Mouse (Mus musculus): ENCODE data around the gene Car12. TPM values are rescaled to one million over a fixed set of nuclear protein-coding genes. Genes with fewer than 3 reads are reported as not detected.

Car12 gene
- total RNA-seq, 2 experiments from 2014 or later = 1.9 to 21.5 TPM

DNA sequence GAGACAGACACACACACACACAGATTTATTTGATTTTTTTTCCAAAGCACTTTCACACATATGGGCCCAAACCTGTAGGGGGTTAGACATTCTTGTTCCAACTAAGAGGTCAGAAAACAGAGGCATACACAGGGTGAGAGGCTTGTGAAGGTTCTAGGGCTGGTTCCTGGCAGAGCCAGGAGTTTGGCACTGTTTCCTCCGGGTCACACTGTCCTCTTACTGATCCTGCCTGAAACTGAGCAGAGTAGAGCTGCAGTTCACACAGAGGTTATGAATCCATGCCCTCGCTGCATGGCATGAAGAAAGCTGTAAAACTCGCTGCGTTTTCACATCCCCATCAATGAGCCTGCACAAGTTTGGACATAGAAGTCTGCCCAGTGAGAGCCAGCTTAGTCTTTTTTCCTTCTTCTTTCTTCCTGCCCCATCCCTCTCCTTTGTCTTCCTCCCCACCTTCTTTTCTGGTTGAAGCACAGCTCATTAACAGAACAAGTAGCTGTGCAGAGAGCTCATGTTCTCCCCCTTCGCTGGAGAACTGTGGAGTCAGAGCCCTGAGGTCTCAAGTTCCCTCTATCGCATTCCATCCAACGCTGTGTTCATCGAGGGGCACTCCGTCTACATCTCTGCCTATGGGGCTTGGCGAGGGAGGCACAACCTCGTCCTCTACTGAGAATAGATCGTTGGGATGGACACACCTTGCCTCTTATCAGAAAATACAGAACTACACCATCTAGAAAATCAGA, 4.5 kb upstream of the Car12 start:
- no peak for DNase-seq (ENCODE audit: low spot score in 2 of 2)

DNA sequence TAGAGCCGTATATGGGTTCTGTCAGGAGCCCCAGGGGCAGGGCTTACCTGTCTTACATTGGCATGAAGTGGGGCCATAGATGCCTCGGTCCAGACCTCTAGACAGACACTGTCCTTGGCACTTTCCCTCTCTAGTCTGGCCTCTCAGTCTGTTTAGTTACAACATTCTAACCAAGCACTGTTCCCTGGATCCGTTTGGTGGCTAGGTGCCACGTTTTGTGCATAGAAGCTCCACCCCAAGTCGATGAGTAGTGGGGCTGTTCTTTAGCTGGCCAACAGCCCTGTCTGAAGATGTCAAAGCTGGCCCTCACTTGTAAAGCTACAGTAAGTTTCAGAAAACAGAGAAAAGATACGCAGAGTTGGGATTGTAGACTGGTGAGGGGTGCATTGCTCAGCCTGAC, 2.9 kb upstream of the Car12 start:
- no peak for DNase-seq (ENCODE audit: low spot score in 2 of 2)

DNA sequence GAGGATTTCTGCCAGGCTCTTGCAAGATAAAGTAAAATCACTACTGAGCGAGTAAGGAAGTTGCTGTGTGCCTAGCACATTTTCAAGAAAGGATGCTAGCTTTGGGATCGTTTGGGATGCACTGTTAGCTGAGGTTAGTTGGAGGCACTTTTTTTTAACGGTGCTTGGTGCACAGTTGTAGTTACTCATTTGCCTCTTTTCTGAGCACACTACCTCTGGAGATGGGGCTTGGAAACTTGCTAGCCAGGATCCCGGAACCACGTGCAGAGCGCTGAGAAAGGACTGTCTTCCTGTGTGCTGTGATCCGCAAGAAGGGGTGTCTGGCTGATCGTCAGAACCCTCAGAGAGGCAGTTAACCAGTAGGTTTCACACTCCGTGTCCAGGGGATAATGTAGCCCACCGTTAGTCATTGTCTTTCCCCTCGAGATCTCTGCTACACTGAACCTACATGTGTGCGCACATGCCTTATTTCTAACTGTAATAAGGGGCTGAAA, 583 bp downstream of the Car12 start:
- DNase-seq (ENCODE audit: low spot score in 2 of 2) = no peak

DNA sequence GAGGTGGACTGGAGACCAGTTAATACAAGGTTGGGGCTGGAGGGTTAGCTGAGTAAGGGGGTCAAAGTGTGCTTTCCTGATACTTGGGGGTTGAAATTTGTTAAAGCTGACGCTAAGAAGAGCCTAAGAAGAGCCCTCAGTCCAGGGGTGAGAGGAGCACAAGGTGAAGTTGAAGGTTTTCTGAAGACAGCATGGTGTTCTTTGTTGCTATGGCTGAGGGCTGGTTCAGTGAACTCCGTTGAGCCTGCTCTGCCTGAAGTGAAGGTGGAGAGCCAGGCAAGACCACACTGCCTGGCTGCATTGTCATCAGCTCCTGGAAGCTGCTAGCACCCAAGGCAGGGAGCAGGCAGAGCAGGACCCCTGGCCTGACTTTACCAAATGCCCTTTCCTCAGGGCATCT, 1.9 kb downstream of the Car12 start:
- DNase-seq (ENCODE audit: low spot score in 2 of 2) = no peak

DNA sequence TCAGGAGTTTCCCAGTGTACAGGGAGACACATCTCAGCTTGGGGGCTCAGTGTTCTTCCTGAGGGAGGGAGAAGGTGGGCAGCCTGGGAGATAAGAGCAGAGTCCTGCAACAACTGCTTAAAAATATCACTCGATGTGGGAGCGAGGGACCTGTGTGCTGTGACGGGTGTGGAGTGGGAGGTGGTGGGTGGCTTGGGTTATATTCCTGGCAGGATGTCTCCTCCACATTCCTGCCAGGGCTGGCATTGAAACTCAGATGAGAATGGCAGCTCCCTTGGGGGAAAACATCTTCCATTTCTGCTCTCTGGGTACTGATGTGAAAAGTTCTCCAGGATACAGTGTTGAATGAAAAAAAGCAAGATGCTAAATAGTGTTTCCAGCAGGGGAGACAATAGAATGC, 3.0 kb downstream of the Car12 start:
- DNase-seq (ENCODE audit: low spot score in 2 of 2) = no peak

DNA sequence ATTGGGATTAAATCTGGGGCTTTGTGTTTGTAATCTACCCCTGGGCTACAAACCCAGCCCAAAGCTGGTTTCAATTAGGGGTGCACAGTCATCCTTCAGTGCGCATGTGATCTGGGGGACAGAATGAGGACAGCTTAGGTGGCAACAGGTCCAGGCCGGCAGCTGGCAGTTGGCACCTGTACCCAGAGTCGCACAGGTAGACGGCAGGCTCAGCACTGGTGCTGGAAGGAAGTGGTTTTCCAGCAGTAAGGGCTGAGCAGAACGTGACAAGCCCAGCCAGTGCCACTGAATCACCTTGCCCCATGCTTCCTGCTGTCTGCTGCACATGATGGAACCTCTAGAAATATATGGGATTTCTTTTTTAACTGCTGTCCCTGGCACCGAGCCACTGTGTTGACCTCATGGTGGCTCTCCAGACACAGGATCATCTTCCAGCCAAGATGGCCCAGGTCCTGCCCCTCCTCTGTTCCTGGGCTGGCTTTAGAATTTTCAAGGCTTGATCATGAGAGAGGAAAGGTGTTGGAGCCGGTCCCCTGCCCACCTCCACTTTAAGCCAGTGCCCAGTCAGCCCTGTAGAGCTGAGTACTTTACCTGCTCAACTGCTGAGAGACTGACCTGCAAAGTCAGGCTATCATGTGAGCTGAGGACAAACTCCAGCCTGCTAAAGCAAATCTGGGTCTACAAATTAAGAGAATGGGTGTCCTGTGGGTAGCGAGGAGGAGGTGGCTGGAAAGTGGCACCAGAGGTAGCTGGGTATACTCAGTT, 7.4 kb downstream of the Car12 start:
- no peak for DNase-seq (ENCODE audit: low spot score in 2 of 2)

DNA sequence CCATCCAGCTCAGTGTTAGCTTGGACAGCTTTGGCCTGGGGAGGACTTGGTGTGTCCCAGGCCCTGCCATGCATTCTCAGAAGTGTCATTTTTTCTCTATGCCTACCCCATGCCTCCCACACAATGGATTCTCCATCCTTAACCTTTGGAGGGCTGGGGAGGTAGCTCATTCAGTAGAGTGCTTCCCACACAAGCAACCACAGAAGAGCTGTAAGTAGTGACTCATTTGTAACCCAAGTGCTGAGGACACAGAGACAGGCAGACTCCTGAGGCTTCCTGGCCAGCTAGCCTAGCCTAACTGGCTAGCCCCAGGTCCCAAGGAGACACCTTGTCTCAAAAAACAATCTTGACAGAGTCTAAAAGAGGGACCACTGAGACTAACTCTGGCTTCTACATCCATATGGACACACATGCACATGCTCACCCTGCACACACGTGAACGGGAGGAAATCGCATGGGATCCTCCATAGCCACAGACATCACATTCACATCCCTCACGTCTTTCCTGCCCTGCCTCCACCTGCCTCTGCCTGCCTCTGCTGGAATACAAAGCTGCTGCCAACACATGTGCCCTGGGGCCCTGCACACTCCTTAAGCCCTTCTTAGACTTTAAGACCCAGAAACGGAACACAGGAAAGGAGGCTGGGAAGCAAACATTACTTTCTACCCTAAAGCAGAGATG, 8.8 kb downstream of the Car12 start:
- DNase-seq (ENCODE audit: low spot score in 2 of 2) = no peak

DNA sequence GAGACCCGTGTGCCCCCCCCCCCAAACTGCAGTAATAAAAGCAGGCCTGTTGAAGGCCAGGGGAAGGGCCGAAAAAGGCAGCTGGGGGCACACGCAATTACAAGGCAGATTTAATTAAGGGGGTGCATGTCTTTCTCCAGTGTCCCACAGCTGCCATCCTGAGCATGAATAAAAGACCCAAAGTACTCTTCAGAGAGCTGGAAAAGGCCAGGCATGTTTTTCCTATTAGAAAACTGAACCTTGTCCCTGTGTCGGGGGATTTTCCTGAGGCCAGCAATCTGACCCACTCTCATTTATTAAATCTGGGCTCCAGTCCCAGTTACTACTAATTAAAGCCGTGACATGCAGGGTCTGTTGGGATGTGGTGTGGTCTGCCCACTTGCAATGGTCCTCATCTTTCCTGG, 9.4 kb downstream of the Car12 start:
- DNase-seq (ENCODE audit: low spot score in 2 of 2) = no peak

DNA sequence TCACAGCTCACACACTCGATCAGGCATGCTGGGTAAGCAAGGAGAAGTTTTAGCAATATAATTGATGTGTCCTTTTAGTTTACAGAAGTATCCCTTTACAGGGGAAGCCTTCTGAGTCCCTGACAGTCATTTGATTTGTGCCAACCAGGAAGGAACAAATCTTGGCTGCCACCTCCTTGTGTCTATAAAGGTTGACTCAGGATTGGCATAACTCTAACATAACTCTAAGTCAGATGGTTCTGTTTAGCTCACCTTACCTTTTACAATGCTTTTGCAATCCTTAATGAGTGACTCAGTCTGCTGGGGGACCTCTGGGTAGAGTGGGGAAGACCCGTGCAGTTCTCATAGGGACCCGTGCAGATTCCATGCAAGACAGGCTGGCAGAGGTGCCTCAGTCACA, 12.1 kb downstream of the Car12 start:
- DNase-seq (ENCODE audit: low spot score in 2 of 2) = no peak

DNA sequence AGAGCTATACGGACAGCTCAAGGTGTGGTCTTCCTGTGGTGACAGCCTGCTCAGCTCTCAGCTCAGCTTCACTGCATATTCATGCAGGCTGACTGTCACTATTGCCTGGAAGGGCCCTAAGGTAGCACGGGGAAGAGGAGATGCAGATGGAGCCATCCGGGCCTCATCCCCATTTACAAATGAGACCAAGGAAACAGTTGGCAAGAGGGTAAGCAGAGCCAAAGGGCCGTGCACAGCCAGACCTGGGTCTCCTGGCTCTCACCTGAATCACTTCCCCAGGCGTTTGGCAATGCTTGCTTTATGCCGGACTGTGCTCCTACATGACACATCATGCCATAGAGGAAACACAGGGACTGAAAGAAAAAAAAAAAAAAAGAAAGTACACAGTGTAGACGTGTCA, 13.8 kb downstream of the Car12 start:
- DNase-seq (ENCODE audit: low spot score in 2 of 2) = no peak

DNA sequence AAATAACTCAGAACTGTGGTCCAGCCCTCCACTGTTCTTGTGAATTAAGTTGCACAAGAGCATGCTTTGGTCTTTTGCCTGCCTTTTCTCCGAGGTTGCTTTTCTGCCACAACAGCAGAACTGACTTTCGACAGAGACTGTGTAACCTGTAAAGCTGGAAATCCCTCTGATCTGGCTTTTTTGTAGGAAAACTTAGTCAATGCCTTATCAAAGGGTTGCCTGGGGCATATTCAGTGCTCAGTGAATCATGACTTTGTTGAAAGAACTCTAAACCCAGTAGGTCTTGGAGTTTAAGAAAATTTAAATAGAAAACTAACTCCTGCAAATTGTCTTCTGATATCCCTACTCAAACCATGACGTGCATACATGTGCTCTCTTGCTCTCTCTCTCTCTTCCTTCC, 17.1 kb downstream of the Car12 start:
- no peak for DNase-seq (ENCODE audit: low spot score in 2 of 2)

DNA sequence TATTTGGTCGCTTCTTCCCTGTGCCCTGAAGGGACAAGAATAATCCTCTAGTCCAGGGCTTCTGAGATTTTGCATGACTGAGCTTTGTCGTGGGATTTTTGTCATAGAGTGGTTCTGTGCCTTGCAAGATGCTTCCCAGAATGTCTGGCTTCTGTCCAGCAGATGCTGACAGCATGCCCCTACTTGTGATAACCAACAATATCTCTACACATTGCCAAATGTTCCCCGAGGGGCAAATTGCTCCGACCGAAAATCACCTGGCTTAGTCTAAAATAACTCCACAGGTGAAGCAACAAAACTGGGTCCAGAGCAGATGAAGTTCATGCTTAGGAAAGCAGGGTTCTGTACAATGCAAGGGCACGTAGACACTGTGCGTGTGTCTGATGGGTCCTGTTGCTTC, 17.8 kb downstream of the Car12 start:
- DNase-seq (ENCODE audit: low spot score in 2 of 2) = no peak

DNA sequence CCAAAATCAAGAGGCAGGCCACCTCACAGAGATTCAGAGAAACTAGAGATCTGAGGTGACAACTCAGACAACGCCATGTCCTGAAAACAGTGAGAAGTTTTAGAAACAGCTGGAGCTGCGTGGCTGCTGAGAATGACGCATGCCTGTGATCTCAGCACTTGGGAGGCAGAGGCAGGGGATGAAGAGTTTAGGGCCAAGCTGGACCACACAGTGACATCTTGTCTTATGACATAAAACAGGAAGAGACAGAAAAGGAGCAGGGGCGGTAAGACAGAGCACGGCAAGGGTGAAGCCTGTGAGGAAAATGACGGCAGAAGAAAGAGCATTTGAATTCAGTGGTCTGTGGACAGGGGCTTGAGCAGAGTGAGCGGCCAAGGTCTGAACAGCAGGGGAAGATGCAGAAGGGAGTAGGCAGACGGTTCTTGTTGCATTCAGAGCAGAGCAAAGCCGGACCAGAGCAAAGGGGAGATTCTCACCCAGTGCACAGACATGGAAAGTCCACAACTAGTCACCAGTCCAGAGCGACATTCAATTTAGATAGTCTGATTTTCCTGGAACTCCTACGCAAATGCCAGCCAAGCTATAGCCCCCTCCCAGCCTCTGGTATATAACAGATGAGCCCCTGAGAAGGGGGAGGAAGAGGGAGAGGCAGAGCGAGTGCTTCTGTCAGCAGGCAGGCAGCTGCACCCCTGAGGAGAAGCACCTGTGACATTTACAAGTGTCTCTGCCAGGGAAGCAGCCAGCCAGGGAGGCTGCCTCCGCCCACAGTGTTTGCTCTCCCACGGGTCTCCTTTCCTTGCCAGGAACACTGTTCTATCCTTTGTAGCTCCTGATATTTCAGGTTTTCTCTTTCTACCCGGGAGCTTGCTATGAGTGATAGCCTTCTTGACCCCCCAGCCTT, 19.6 kb downstream of the Car12 start:
- DNase-seq (ENCODE audit: low spot score in 2 of 2) = no peak

DNA sequence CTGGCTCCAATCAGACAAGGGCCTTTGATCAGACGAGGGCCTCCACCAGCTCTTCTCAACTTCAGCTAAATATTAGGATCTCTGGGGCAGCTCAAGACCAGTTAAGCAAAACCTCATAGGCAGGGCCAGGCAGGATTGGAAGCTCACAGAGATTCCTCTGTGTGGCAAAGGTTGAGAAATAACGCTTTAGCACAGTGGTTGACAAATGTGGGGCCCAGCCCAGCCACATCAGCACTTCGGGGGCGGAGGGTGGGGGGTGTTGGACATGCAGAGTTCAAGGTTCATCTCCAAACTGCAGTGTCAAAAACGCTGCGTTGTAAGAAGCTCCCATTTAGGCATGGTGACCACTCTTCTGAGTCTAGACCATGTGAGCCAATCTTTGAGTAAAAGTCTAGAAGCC, 21.1 kb downstream of the Car12 start:
- no peak for DNase-seq (ENCODE audit: low spot score in 2 of 2)

DNA sequence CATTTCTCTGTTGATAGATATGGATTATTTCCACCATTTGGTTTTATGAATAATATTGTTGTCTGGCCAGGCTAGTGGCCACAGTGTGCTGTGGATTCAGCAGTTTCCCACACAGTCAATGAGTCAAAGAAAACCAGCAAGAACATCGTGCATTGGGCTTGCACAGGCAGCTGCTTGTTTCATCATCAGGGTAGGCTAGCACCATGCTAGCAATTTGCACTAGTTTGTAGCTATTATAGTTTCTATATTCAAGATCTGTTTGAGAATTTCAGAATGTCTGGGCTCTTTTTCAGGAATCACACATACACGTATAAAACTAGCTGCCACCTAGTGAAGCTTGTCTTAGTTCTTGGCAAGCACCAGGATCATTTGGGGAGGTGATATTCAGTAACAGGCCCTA, 21.6 kb downstream of the Car12 start:
- DNase-seq (ENCODE audit: low spot score in 2 of 2) = no peak

DNA sequence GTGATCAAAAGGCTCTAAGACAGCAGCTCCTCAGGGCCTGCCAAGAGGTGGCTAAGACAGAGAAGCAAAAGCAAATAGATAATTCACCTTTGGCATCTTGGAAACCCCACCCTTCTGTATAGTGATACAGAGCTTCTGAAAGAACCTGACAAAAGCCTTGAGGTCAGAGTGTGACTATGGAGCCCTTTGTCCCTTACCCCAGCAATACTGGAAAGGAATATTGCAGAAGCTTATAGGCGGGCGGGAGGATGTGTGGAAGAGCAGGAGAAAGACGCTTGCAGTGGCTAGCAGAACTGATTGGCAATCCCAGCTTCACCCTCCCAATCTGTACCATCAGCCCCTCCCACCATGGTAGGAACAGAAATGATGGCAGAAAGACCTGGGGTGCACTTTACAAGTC, 22.5 kb downstream of the Car12 start:
- DNase-seq (ENCODE audit: low spot score in 2 of 2) = no peak

DNA sequence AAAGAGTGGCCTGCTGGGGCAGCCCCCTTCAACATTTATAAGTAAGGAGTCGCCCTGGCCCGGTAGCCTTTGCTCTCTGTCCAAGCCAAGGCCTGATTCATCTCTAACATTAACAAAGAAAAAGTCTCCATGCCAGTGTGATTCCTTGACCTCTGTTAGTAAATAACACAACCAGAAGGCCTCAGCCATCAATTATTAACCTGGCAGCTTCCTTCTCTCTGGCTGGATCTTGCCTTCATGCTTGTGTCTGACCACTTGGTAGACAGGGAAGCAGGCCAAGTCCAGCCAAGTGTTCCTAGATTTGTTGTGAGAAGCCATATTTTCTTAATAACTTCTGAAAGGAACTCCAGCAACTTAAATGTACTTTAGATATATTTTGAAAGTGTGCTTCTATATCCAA, 23.1 kb downstream of the Car12 start:
- no peak for DNase-seq (ENCODE audit: low spot score in 2 of 2)

DNA sequence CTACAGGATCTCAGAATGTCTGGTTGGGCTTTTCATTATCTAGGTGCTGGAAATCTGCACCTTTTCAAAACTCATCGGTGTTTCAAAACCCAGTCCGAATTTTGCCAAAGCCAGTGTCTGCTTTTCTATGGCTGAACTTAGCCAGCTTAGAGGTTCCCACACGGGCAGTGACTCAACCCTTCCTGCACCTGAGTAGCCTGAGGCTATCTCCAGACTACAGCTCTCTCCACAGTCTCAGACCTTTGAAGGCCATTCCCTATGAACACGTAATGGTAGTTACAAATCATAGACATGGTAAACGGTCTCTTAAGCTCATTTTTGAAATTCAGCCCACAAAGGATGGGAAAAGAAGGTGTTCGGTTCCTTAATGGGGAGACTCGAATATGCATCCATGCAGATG, 26.0 kb downstream of the Car12 start:
- no peak for DNase-seq (ENCODE audit: low spot score in 2 of 2)

DNA sequence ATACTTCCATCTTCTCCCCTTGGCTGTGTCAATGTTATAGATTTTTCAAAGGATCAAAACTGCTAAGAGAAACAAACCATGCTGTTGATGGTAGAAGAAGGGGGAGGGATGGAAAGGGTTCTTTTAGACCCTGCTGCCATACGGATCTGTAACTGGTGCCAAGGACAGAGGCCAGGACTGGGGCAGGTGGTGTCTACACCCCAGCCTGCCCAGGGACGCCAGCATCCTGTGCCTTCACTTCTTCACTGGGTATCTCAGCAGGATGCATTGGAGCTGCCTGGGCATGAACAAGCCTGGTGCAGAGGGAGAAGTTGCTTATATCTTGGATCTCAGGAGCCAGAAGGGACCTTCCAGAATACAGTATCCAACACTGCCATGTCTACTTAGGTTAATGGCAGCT, 31.0 kb downstream of the Car12 start:
- no peak for DNase-seq (ENCODE audit: low spot score in 2 of 2)

DNA sequence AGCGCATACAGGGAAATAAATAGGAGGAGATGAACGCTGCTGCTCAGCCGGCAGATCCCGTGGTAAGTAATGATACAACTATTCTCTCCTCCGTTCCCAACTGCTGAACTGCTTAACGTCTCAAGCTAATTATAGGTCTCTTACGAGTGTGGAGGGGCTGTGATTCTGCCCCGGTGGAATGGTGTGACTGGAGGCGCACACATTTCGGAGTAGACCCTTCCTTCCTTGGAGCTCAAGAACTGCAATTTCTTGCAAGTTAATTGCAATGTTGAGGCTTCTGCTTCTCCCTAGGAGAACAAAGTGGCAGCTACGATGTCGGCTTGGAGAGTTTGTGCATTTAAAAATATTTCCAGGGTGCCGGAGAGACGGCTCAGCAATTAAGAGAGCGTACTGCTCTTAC, 34.9 kb downstream of the Car12 start:
- DNase-seq (ENCODE audit: low spot score in 2 of 2) = no peak

DNA sequence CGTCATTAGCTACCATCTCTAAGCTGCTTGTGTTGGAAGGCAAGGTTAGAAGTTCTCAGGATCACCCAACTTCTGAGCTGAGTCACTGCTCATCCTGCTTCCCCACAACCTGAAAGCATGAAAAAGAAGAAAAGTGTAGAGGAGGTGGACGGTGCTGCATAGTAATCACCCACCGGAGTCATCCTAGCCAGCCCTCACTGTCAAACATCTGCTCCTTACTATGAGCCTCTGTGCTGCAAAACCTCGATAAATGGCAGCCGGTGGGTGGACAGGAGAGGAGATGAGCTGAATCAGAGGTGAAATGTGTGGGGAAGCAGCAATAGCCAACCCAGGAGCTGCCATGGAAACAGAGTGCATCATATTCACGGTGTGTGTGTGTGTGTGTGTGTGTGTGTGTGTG, 39.4 kb downstream of the Car12 start:
- no peak for DNase-seq (ENCODE audit: low spot score in 2 of 2)
